Mouse (Mus musculus): ENCODE data around the gene Mvb12b. TPM values are rescaled to one million over a fixed set of nuclear protein-coding genes. Genes with fewer than 3 reads are reported as not detected.

The Mvb12b gene
- polyA plus RNA-seq, 2 experiments = 6.9 to 8.3 TPM

DNA sequence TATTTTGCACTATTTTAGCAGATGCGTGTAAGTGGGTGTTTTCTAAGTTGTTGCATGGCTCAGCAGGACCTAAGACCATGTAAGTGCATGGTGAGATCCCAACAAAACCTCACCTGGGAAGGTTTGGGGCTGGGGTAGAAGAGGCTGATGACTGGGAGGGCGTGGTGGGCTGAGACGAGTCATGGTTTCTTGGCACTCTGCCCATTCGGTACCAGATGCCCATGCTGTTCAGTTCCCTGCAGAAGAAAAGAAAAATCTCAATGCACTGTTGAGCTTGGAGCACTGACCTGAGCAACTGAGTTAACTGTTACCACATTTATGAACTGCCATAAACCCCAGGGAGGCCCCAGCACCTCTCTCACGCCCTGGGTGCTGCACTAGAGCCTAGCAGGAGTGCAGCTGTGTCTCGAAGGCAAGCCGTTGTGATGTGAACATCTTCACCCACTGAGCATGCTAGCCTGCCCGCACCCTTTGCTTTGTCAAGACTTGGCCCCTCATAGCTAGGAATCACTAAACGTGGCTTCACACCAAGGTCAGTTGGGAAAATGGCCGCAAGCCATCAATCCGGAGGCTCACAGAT, 62.7 kb downstream of the Mvb12b start:
- Histone ChIP-seq H3K27me3 (ENCODE audit: control insufficient read depth, insufficient read depth, low read length) (no peaks in the 10 kb centered on the region), H3K27ac (no peak overlapping the region), H3K4me3 (ENCODE audit: insufficient read depth in 1 of 2, low read depth in 2 of 2, low read length in 2 of 2) (no peak overlapping the region), H3K4me2 (ENCODE audit: low read depth) (no peak overlapping the region), H3K9ac (replicated peaks) (no peak overlapping the region), H3K9me3 (ENCODE audit: control insufficient read depth, low read length) (no peaks in the 10 kb centered on the region), H3K4me1 (replicated peaks; ENCODE audit: control insufficient read depth in 2 of 2, insufficient read depth in 2 of 2, low read length in 1 of 2) (no peaks in the 10 kb centered on the region; a peak in 3 of 4 replicates), H3K36me3 (replicated peaks; ENCODE audit: control insufficient read depth, insufficient read depth, low read depth) (no peaks in the 10 kb centered on the region; the same call in none of the 2 replicates)
- no peak for ATAC-seq (ENCODE audit: insufficient read depth)
- DNase-seq (ENCODE audit: low read depth in 3 of 3, low spot score in 3 of 3) = no peak
- TF ChIP-seq EP300 (IDR thresholded peaks at IDR 0.05; ENCODE audit: low read depth) = no peak
- no peak for TF ChIP-seq CTCF (IDR thresholded peaks at IDR 0.05; ENCODE audit: low read depth)
- 78% methylated on average over 11 of the region's 11 CpGs for WGBS (ENCODE audit: insufficient replicate concordance)

DNA sequence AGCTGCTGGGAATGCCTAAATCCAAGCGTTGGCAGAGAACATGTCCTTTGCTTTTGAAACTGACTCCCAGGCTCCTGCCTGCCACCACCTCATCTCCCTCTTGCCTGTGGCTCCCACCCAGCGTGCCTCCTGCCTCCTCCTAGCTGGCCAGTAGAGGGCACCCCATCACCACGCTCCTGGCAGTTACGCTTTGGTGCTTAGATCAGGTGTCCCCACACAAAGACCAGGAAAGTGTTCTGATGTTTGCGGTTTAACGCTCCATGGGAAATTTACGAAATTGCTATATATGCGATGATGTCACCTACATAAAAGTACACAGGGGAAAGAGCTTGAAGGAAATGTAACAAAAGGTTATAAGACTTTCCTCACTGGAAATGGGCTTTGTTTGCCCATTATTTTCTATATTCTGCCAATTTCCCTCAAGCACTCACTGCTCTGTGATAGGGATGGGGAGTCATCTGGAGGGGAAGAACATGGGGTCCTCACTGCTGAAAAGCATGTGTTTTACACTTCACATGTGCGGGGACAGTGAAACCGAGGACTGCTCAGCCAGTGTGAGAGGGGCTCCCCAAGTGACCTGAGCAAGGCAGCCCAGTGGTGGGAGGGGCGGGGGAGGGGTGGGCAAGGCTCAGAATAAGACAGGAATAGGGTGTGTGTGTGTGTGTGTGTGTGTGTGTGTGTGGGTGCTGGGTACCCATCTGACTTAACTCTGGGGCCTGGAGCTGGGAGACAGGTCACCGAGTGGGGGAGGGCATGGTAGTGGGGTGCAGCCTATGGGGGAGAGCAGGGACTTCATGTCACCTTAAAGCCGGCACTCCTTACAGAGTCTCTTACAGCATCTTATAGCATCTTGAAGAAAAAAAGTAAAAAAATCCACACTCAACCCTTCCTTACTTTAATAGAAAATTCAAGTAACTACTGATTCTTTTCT, 65.8 kb downstream of the Mvb12b start:
- Histone ChIP-seq H3K36me3 (replicated peaks; ENCODE audit: control insufficient read depth, insufficient read depth, low read depth) (no peaks in the 10 kb centered on the region; the same call in none of the 2 replicates), H3K27me3 (ENCODE audit: control insufficient read depth, insufficient read depth, low read length) (no peaks in the 10 kb centered on the region), H3K9me3 (ENCODE audit: control insufficient read depth, low read length) (no peaks in the 10 kb centered on the region), H3K4me1 (replicated peaks; ENCODE audit: control insufficient read depth in 2 of 2, insufficient read depth in 2 of 2, low read length in 1 of 2) (no peaks in the 10 kb centered on the region; a peak in 3 of 4 replicates), H3K27ac (no peak overlapping the region), H3K4me2 (ENCODE audit: low read depth) (no peak overlapping the region), H3K9ac (replicated peaks) (no peak overlapping the region), H3K4me3 (ENCODE audit: insufficient read depth in 1 of 2, low read depth in 2 of 2, low read length in 2 of 2) (no peak overlapping the region)
- DNase-seq (ENCODE audit: low read depth in 3 of 3, low spot score in 3 of 3) (peak; percentile 43 to 62 (median 60)), ATAC-seq (ENCODE audit: insufficient read depth) (peak; percentile 70)
- TF ChIP-seq EP300 (IDR thresholded peaks at IDR 0.05; ENCODE audit: low read depth) = no peak
- TF ChIP-seq CTCF (IDR thresholded peaks at IDR 0.05; ENCODE audit: low read depth) = peak; percentile 100
- WGBS (ENCODE audit: insufficient replicate concordance) = 34% methylated on average over 13 of the region's 13 CpGs

DNA sequence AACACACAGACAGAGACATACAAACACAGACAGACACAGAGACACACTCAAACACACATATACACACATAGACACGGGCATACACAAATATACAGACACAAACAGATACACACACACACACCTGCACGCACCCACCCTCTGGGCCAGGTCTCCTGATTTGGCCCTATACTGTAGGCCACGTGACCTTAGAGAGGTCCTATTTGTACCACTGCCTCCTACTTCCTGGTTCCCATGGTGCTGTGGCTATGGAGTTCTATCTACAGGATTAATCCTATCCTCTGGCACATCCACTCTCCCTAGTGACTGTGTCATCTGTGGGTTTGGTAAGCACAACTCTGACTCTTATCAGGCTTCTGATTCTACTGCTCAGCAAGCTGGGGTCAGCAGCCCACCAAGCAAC, 67.3 kb downstream of the Mvb12b start:
- Histone ChIP-seq H3K4me3 (ENCODE audit: insufficient read depth in 1 of 2, low read depth in 2 of 2, low read length in 2 of 2) (no peak overlapping the region), H3K9ac (replicated peaks) (no peak overlapping the region), H3K36me3 (replicated peaks; ENCODE audit: control insufficient read depth, insufficient read depth, low read depth) (no peaks in the 10 kb centered on the region; the same call in none of the 2 replicates), H3K4me1 (replicated peaks; ENCODE audit: control insufficient read depth in 2 of 2, insufficient read depth in 2 of 2, low read length in 1 of 2) (no peaks in the 10 kb centered on the region; a peak in 1 of 4 replicates), H3K9me3 (ENCODE audit: control insufficient read depth, low read length) (no peaks in the 10 kb centered on the region), H3K27ac (no peak overlapping the region), H3K27me3 (ENCODE audit: control insufficient read depth, insufficient read depth, low read length) (no peaks in the 10 kb centered on the region), H3K4me2 (ENCODE audit: low read depth) (no peak overlapping the region)
- ATAC-seq (ENCODE audit: insufficient read depth) = no peak
- 79% methylated on average over 3 of the region's 3 CpGs for WGBS (ENCODE audit: insufficient replicate concordance)
- no peak for DNase-seq (ENCODE audit: low read depth in 3 of 3, low spot score in 3 of 3)
- TF ChIP-seq EP300 (IDR thresholded peaks at IDR 0.05; ENCODE audit: low read depth) (no peak), CTCF (IDR thresholded peaks at IDR 0.05; ENCODE audit: low read depth) (no peak)

DNA sequence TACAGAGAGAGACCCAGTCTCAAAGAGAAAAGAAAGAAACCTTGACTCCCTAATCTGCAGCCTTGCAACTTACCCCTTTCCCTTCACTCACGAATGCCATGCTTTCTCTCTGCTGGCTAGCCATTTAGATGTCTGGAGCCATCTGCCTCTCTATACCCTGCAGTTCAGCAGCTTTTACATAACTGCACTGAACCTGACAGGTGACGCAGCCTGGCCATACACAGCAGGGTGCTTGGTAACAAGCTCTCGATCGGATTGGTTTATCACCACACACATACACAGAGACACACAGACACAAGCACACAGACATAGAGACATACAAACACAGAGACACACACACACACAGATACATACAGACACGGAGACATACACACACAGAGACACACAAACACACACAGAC, 67.7 kb downstream of the Mvb12b start:
- Histone ChIP-seq H3K9ac (replicated peaks) (no peak overlapping the region), H3K4me2 (ENCODE audit: low read depth) (no peak overlapping the region), H3K9me3 (ENCODE audit: control insufficient read depth, low read length) (no peaks in the 10 kb centered on the region), H3K4me1 (replicated peaks; ENCODE audit: control insufficient read depth in 2 of 2, insufficient read depth in 2 of 2, low read length in 1 of 2) (no peaks in the 10 kb centered on the region; a peak in 1 of 4 replicates), H3K27me3 (ENCODE audit: control insufficient read depth, insufficient read depth, low read length) (no peaks in the 10 kb centered on the region), H3K36me3 (replicated peaks; ENCODE audit: control insufficient read depth, insufficient read depth, low read depth) (no peaks in the 10 kb centered on the region; the same call in none of the 2 replicates), H3K4me3 (ENCODE audit: insufficient read depth in 1 of 2, low read depth in 2 of 2, low read length in 2 of 2) (no peak overlapping the region), H3K27ac (no peak overlapping the region)
- ATAC-seq (ENCODE audit: insufficient read depth) (no peak), DNase-seq (ENCODE audit: low read depth in 3 of 3, low spot score in 3 of 3) (no peak)
- 85% methylated on average over 5 of the region's 5 CpGs for WGBS (ENCODE audit: insufficient replicate concordance)
- TF ChIP-seq CTCF (IDR thresholded peaks at IDR 0.05; ENCODE audit: low read depth) = no peak
- no peak for TF ChIP-seq EP300 (IDR thresholded peaks at IDR 0.05; ENCODE audit: low read depth)

DNA sequence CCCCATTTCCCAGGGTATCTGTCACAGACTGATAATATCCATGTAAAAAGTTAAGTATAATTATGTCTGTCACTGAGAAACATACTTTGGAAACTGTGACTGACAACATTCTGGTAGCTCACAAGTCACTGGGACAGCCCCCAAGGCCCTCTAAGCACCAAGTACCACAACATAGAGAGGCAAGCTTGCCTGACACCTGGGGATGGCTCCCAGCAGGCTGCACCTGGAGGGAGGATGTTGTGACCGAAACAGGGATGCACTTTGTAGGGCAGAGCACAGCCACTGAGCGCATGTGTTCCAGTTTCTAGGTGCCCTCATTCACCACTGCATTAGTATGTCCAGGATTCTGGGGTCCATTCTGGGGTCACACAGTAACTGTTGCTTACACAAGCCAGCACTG, 69.4 kb downstream of the Mvb12b start:
- ATAC-seq (ENCODE audit: insufficient read depth) (no peak), DNase-seq (ENCODE audit: low read depth in 3 of 3, low spot score in 3 of 3) (no peak)
- no peak for TF ChIP-seq CTCF (IDR thresholded peaks at IDR 0.05; ENCODE audit: low read depth)
- TF ChIP-seq EP300 (IDR thresholded peaks at IDR 0.05; ENCODE audit: low read depth) = no peak
- Histone ChIP-seq H3K27ac (no peak overlapping the region), H3K9me3 (ENCODE audit: control insufficient read depth, low read length) (no peaks in the 10 kb centered on the region), H3K4me2 (ENCODE audit: low read depth) (no peak overlapping the region), H3K4me1 (replicated peaks; ENCODE audit: control insufficient read depth in 2 of 2, insufficient read depth in 2 of 2, low read length in 1 of 2) (no peaks in the 10 kb centered on the region; a peak in 1 of 4 replicates), H3K27me3 (ENCODE audit: control insufficient read depth, insufficient read depth, low read length) (no peaks in the 10 kb centered on the region), H3K4me3 (ENCODE audit: insufficient read depth in 1 of 2, low read depth in 2 of 2, low read length in 2 of 2) (no peak overlapping the region), H3K9ac (replicated peaks) (no peak overlapping the region), H3K36me3 (replicated peaks; ENCODE audit: control insufficient read depth, insufficient read depth, low read depth) (no peaks in the 10 kb centered on the region)
- WGBS (ENCODE audit: insufficient replicate concordance) = 90% methylated on average over 2 of the region's 2 CpGs
